Mouse (Mus musculus): ENCODE measurements around the gene Ctla2a. TPM values are rescaled to one million over a fixed set of nuclear protein-coding genes. Genes with fewer than 3 reads are reported as not detected.

The Ctla2a gene
- polyA plus RNA-seq, 1 experiment from 2014 or later = 19.2 TPM

Other genes with a start within 250 kb of the Ctla2a start
- gene BC051665, start 150.3 kb downstream of the Ctla2a start, polyA plus RNA-seq (2015; fragmentation: Nextera tagmentation; extraction: Ambion mirVana) = not detected in 2 replicates
- gene Ctsll3, start 133.8 kb downstream of the Ctla2a start, polyA plus RNA-seq (2015; fragmentation: Nextera tagmentation; extraction: Ambion mirVana) = not detected in 2 replicates
- 0.18 TPM in 1 of 2 replicates, not detected in the other for gene 4930486L24Rik, start 72.2 kb downstream of the Ctla2a start, polyA plus RNA-seq (2015; fragmentation: Nextera tagmentation; extraction: Ambion mirVana)
- 0.22 TPM in 1 of 2 replicates, not detected in the other for gene Gm49392, start 39.7 kb downstream of the Ctla2a start, polyA plus RNA-seq (2015; fragmentation: Nextera tagmentation; extraction: Ambion mirVana)
- 2.6 and 3.4 TPM in 2 replicates for gene Ctla2b, start 39.2 kb downstream of the Ctla2a start, polyA plus RNA-seq (2015; fragmentation: Nextera tagmentation; extraction: Ambion mirVana)
- not detected in 2 replicates for gene Tpbpb, start 31.7 kb downstream of the Ctla2a start, polyA plus RNA-seq (2015; fragmentation: Nextera tagmentation; extraction: Ambion mirVana)
- gene Gm49393, start 1.0 kb downstream of the Ctla2a start, polyA plus RNA-seq (2015; fragmentation: Nextera tagmentation; extraction: Ambion mirVana) = not detected in 2 replicates
- gene Gm49391, start 54 bp downstream of the Ctla2a start, polyA plus RNA-seq (2015; fragmentation: Nextera tagmentation; extraction: Ambion mirVana) = 0.22 and 0.52 TPM in 2 replicates
- gene Tpbpa, start 5.4 kb upstream of the Ctla2a start, polyA plus RNA-seq (2015; fragmentation: Nextera tagmentation; extraction: Ambion mirVana) = not detected in 2 replicates
- not detected in 2 replicates for gene Ctsj, start 69.3 kb upstream of the Ctla2a start, polyA plus RNA-seq (2015; fragmentation: Nextera tagmentation; extraction: Ambion mirVana)
- gene Ctsq, start 104.0 kb upstream of the Ctla2a start, polyA plus RNA-seq (2015; fragmentation: Nextera tagmentation; extraction: Ambion mirVana) = not detected in 2 replicates
- gene Ctsr, start 227.6 kb upstream of the Ctla2a start, polyA plus RNA-seq (2015; fragmentation: Nextera tagmentation; extraction: Ambion mirVana) = not detected in 2 replicates